Mouse (Mus musculus): ENCODE measurements around the gene Eif3l.
A peak's percentile ranks its signal among the peaks of the same experiment; 100 is the strongest.

The Eif3l gene

GRCm38 (mm10) chr15:79096556-79096955 is 21.6 kb downstream of the Eif3l start:
- no peak for DNase-seq

- no peak for DNase-seq
These were observed 22.2 kb downstream of the Eif3l start for GRCm38 (mm10) chr15:79097135-79097534.

GRCm38 (mm10) chr15:79097611-79098025 is 22.6 kb downstream of the Eif3l start:
- peak; percentile 60 for DNase-seq

- no peak for DNase-seq
These were observed 23.2 kb downstream of the Eif3l start for GRCm38 (mm10) chr15:79098220-79098619.

GRCm38 (mm10) chr15:79098868-79099267 is 23.9 kb downstream of the Eif3l start:
- no peak for DNase-seq

GRCm38 (mm10) chr15:79099456-79099855 is 24.5 kb downstream of the Eif3l start:
- no peak for DNase-seq

GRCm38 (mm10) chr15:79100391-79100790 is 25.4 kb downstream of the Eif3l start:
- DNase-seq, result no peak

GRCm38 (mm10) chr15:79101531-79101930 is 26.6 kb downstream of the Eif3l start:
- no peak for DNase-seq

GRCm38 (mm10) chr15:79103264-79103663 is 28.3 kb downstream of the Eif3l start:
- peak; percentile 26 for DNase-seq

- DNase-seq, result no peak
These were observed 30.8 kb downstream of the Eif3l start for GRCm38 (mm10) chr15:79105804-79106203.

- no peak for DNase-seq
These were observed 33.0 kb downstream of the Eif3l start for GRCm38 (mm10) chr15:79107966-79108365.

- DNase-seq, result peak; percentile 54
These were observed 33.7 kb downstream of the Eif3l start, which contains the start of gene Micall1 for GRCm38 (mm10) chr15:79108421-79109320. Gene Micall1 (plus strand): TSS chr15:79108898.

- DNase-seq, result peak; percentile 23
These were observed 34.4 kb downstream of the Eif3l start for GRCm38 (mm10) chr15:79109321-79109934.

- DNase-seq, result no peak
These were observed 35.1 kb downstream of the Eif3l start for GRCm38 (mm10) chr15:79110031-79110430.

- DNase-seq, result no peak
These were observed 35.5 kb downstream of the Eif3l start for GRCm38 (mm10) chr15:79110528-79110927.

- DNase-seq, result no peak
These were observed 36.8 kb downstream of the Eif3l start for GRCm38 (mm10) chr15:79111774-79112173.

- no peak for DNase-seq
These were observed 40.3 kb downstream of the Eif3l start for GRCm38 (mm10) chr15:79115276-79115675.

GRCm38 (mm10) chr15:79119491-79119890 is 44.5 kb downstream of the Eif3l start:
- no peak for DNase-seq

GRCm38 (mm10) chr15:79122119-79122518 is 47.1 kb downstream of the Eif3l start:
- no peak for DNase-seq

GRCm38 (mm10) chr15:79122546-79122945 is 47.6 kb downstream of the Eif3l start:
- no peak for DNase-seq

- no peak for DNase-seq
These were observed 48.8 kb downstream of the Eif3l start for GRCm38 (mm10) chr15:79123751-79124150.

GRCm38 (mm10) chr15:79124331-79124875 is 49.4 kb downstream of the Eif3l start:
- no peak for DNase-seq

GRCm38 (mm10) chr15:79126217-79126932 is 51.4 kb downstream of the Eif3l start:
- DNase-seq, result no peak
